Mouse (Mus musculus): ENCODE data around the gene Per1. TPM values are rescaled to one million over a fixed set of nuclear protein-coding genes. Genes with fewer than 3 reads are reported as not detected.

Gene Per1
- total RNA-seq, 4 experiments from 2014 or later = 105 to 140 (median 114) TPM

DNA sequence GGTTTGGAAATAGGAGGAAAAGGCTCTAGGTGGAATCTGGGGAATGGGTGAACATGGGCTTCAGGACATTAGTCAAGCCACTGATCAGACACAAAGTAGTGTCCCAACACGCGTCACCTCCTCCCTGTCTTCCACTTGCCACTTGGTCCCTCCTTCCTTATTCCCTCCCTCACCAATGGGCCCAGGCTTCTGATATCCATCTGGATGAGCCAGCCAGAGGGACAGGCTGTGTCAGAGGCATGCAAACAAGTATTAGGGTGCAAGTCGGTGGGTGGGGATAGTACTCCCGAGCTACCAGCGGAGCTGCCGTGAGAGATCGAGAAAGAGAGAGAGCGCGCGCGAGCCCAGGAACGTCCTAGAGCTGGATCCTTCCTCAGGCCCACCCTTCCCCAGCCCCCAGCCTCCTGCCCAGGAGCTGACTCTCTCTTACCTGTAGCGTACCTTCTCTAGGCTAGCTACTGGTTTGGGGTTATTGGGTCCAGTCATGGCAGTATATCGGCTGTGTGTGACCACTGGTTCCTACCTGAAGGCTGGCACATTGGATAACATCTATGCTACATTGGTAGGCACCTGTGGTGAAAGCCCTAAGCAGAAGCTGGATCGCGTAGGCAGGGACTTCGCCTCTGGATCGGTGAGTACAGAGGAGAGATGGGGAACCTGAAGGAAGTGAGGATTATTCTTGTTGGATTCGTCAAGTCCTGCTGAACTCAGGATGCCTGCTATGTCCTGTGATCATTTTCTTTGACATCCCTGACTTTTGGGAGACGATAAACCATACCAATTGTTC is 31.1 kb downstream of the Per1 start:
- no peak for DNase-seq (ENCODE audit: low spot score in 2 of 2)

GRCm38 (mm10) chr11:69126706-69127095 is 31.7 kb downstream of the Per1 start:
- DNase-seq (ENCODE audit: low spot score in 2 of 2) = no peak

GRCm38 (mm10) chr11:69128426-69129122 is 33.6 kb downstream of the Per1 start:
- DNase-seq (ENCODE audit: low spot score in 2 of 2) = no peak

DNA sequence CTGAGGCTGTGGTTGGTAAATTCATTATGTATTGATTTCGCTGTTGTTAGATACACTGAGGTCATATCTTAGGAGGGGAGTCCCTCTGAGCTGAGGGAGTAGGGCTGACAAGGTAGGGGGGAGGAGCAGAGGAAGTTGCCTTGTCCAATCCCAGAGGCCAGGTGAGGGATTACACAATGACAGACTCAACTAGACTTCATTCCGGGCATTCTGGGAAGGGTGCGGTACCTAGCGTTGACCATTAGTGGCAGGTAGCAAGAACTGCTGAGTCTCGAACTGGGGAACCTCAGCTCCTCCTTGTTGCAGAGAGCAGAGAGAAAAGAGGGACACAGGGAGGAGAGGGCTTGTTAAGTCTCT is 38.5 kb downstream of the Per1 start:
- DNase-seq (ENCODE audit: low spot score in 2 of 2) = no peak

GRCm38 (mm10) chr11:69133923-69134621 is 39.1 kb downstream of the Per1 start:
- peak; percentile 73 to 89 for DNase-seq (ENCODE audit: low spot score in 2 of 2)

DNA sequence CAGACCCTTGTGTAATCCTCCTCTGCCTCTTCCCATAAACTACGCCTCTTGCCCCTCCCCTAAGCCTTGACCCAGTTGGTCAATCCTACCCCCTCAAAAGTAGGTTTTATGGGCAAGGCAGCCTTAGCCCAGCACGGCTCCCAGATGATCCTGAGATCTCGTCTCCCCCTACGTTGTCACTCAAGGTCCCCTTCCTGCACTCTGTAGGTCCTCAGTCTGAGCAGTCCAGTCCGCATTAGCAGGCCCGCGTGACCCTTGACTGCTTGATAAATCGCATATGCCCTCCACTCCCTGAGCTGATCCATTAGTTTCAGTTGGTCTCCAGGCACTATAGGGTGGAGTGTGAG is 39.6 kb downstream of the Per1 start:
- no peak for DNase-seq (ENCODE audit: low spot score in 2 of 2)

DNA sequence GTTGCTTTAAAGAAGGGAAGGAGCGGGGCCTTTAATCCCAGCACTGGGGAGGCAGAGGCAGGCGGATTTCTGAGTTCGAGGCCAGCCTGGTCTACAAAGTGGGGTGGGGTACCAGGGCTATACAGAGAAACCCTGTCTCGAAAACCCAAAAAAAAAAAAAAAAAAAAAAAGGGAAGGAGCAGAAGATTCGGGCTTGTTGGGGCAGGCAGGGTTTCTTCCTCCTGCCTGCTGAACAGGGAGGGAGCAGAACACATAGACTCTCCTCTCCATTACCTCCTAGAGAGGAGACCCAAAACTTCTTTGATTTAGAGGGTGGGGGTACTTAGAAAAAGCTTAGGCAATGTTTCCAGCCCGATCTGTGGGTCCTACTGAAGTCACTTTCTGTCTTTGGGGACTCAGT is 40.3 kb downstream of the Per1 start:
- no peak for DNase-seq (ENCODE audit: low spot score in 2 of 2)

DNA sequence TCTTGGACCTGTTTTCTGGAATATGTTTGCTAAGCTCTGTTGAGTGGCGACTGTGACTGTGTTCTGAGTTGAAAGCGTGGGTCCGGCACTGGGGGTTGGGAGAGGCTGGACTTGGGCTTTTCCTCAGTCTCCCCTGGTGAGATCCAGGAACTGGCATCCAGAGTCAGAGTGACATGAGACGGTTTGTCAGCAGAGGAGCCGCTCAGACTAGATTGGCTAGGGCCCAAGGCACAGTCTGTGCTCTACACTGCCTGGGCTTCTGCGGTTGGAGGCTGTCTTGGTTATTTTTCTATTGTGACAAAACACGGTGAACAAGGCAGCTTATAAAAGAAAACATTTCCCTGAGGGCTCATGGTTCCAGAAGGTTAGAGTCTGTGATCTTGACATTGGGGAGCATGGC is 52.5 kb downstream of the Per1 start:
- no peak for DNase-seq (ENCODE audit: low spot score in 2 of 2)

- no peak for DNase-seq (ENCODE audit: low spot score in 2 of 2)
These were observed 53.5 kb downstream of the Per1 start for GRCm38 (mm10) chr11:69148451-69148960.

GRCm38 (mm10) chr11:69149728-69150127 is 54.7 kb downstream of the Per1 start:
- no peak for DNase-seq (ENCODE audit: low spot score in 2 of 2)

DNA sequence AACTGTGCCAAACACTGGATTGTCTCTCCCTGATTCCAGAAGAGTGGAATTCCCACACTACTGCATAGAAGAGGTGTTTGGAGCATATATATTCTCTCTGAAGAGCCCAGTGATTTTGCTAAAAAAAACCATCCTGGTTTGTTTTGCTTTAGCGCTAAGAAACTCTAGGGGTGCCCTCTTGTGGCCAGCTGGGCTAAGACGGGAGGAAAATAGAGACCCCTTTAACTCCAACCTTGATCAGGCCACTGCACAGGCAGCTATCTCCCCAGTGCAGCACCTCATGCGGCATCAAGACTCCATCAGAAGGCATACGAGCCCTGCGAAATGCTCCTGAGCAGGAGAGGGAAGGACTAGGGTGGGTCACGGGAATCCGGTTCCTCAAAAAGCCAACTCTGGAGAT is 55.4 kb downstream of the Per1 start:
- DNase-seq (ENCODE audit: low spot score in 2 of 2) = peak in 1 of 2 experiments; percentile 42

- DNase-seq (ENCODE audit: low spot score in 2 of 2) = no peak
These were observed 56.0 kb downstream of the Per1 start for GRCm38 (mm10) chr11:69151004-69151403.

DNA sequence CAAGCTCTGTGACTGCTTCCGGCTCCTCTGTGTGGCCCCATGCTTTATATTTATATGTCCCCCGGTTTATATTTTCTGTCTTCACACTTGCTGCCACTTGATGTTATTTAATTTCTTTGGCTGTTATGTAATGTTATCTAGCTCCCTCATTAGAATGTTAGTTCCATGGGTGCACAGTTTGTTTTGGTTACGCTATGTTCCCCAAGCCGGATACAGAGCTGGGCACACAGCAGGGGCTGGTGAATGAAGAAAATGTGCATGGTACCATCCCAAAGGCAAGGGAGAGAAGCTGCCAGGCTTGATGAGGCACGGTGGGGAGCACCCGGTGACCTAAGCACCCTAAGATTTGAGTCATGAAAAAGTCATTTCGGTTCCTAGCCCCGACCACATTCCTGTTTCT is 58.8 kb downstream of the Per1 start:
- no peak for DNase-seq (ENCODE audit: low spot score in 2 of 2)

DNA sequence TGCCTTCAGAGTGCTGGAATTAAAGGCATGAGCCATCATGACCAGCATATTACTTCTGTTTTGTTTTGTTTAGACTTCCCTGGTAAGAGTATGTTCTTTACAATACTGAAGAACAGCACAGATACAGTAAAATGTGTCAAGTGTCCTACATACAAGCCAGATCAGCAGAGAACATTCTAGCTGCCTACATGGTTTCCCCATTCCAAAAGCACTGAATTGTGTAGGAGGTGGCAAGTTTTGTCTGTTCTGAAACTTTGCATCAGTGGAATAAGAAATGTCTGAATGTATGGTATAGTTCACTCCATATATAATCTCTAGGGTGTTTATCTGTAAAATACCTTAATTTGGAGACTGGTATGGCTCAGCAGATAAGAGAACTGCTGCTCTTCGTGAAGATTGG is 60.3 kb downstream of the Per1 start:
- DNase-seq (ENCODE audit: low spot score in 2 of 2) = no peak

DNA sequence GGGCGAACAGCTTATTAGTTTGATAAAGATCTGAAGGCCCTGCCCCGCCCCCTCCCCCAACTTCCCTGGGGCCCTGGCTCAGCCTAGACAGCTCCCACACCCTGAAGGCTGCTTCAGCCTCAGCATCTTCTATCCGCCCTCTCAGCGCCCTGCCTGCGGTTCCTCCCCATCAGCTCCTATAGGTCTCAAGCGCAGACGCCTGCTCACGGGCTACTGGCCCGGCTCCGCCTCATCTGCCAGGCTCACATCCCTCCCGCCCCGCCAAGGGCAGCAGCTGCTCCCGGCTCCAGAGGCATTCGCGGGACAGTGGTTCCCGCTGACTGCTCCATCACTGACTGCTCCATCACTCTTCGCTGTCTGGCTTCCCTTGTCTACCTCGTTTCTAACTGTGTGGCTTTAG is 61.8 kb downstream of the Per1 start, which contains the start of gene Alox12b:
Gene Alox12b (plus strand): TSS at position 190 of the 400 bp plus-strand sequence.
- no peak for DNase-seq (ENCODE audit: low spot score in 2 of 2)

Other genes starting within 250 kb of the Per1 start
- 100 to 1,000 TPM in 3 of 4 experiments, 10 to 100 TPM in 1; 95.2 to 113 (median 110) TPM for gene Ndel1, start 223.4 kb upstream of the Per1 start, total RNA-seq (2022)
- gene Rnf222, start 206.7 kb upstream of the Per1 start, total RNA-seq (2022) = under 1 TPM in 1 of 4 experiments, not detected in 3; 0.17 TPM
- gene Rpl26, start 193.6 kb upstream of the Per1 start, total RNA-seq (2022) = 100 to 1,000 TPM; 920 to 943 (median 931) TPM
- gene Odf4, start 168.1 kb upstream of the Per1 start, total RNA-seq (2022) = 1 to 10 TPM; 1.1 to 2.2 (median 1.7) TPM
- gene Arhgef15, start 137.7 kb upstream of the Per1 start, total RNA-seq (2022) = 10 to 100 TPM; 35.5 to 40.0 (median 38.3) TPM
- 1 to 10 TPM; 4.0 to 8.6 (median 7.1) TPM for gene Slc25a35, start 127.1 kb upstream of the Per1 start, total RNA-seq (2022)
- 10 to 100 TPM; 15.9 to 23.4 (median 19.8) TPM for gene Rangrf, start 120.0 kb upstream of the Per1 start, total RNA-seq (2022)
- gene Pfas, start 86.8 kb upstream of the Per1 start, total RNA-seq (2022) = 10 to 100 TPM; 20.3 to 22.2 (median 20.9) TPM
- gene Ctc1, start 79.3 kb upstream of the Per1 start, total RNA-seq (2022) = 10 to 100 TPM; 37.1 to 42.9 (median 39.7) TPM
- gene Aurkb, start 49.6 kb upstream of the Per1 start, total RNA-seq (2022) = under 1 TPM; 0.53 to 0.80 (median 0.62) TPM
- 10 to 100 TPM; 32.3 to 37.9 (median 33.5) TPM for gene Borcs6, start 35.5 kb upstream of the Per1 start, total RNA-seq (2022)
- gene Tmem107, start 24.4 kb upstream of the Per1 start, total RNA-seq (2022) = 10 to 100 TPM; 15.2 to 19.4 (median 17.1) TPM
- 1,000 to 10,000 TPM; 1,002 to 1,054 (median 1,038) TPM for gene Vamp2, start 6.7 kb upstream of the Per1 start, total RNA-seq (2022)
- 1 to 10 TPM in 1 of 4 experiments, under 1 TPM in 3; 0.20 to 1.3 (median 0.74) TPM for gene Hes7, start 25.2 kb downstream of the Per1 start, total RNA-seq (2022)
- gene 9130213A22Rik, start 27.4 kb downstream of the Per1 start, total RNA-seq (2022) = 1 to 10 TPM; 1.1 to 1.4 (median 1.3) TPM
- gene Aloxe3, start 30.7 kb downstream of the Per1 start, total RNA-seq (2022) = 10 to 100 TPM in 1 of 4 experiments, 1 to 10 TPM in 3; 5.9 to 11.4 (median 8.9) TPM
- gene Alox12b, start 61.8 kb downstream of the Per1 start, total RNA-seq (2022) = 1 to 10 TPM; 5.7 to 8.9 (median 7.7) TPM
- gene Alox8, start 102.6 kb downstream of the Per1 start, total RNA-seq (2022) = 10 to 100 TPM in 2 of 4 experiments, 1 to 10 TPM in 2; 9.2 to 11.4 (median 10.2) TPM
- gene Gucy2e, start 141.8 kb downstream of the Per1 start, total RNA-seq (2022) = 1 to 10 TPM; 1.3 to 1.8 (median 1.5) TPM
- 10 to 100 TPM; 14.9 to 19.9 (median 17.4) TPM for gene Cntrob, start 228.6 kb downstream of the Per1 start, total RNA-seq (2022)
- 10 to 100 TPM; 47.7 to 54.7 (median 51.5) TPM for gene Trappc1, start 228.8 kb downstream of the Per1 start, total RNA-seq (2022)
- 10 to 100 TPM; 72.7 to 84.4 (median 78.8) TPM for gene Kcnab3, start 231.0 kb downstream of the Per1 start, total RNA-seq (2022)
- 100 to 1,000 TPM; 160 to 180 (median 169) TPM for gene Rnf227, start 245.2 kb downstream of the Per1 start, total RNA-seq (2022)